Mouse (Mus musculus) hindbrain, embryonic 16.5 days (tissue): ENCODE results near the gene Trp53inp2. TPM values are rescaled to one million over a fixed set of nuclear protein-coding genes. Genes with fewer than 3 reads are reported as not detected.

Source experiments
- ATAC-seq: fragments of 200-750 bp; cut with Nextera tagmentation; 2 replicates; pipeline ENCODE4 v1.8.0; 2017; ENCODE audit warnings: moderate TSS enrichment, moderate library complexity
- H3K27ac ChIP-seq: fragments of 300-500 bp; sonication (generic); 2 replicates; pipeline ENCODE4 v1.5.1; 2014; ENCODE audit warnings: low read depth, mild to moderate bottlenecking, control low read depth, low read length, moderate library complexity
- H3K27me3 ChIP-seq: fragments of 300-500 bp; sonication (generic); replicated peaks from 2 replicates; pipeline ENCODE4 v1.6.1; 2014; ENCODE audit warnings: low read length; ENCODE audit not compliant: control insufficient read depth, insufficient read depth
- H3K36me3 ChIP-seq: fragments of 300-500 bp; sonication (generic); 2 replicates; pipeline ENCODE4 v1.6.1; 2014; ENCODE audit warnings: mild to moderate bottlenecking, low read length, moderate library complexity, mixed read lengths; ENCODE audit not compliant: control insufficient read depth, insufficient read depth
- H3K4me1 ChIP-seq: fragments of 300-500 bp; sonication (generic); 2 replicates; pipeline ENCODE4 v1.6.1; 2014; ENCODE audit warnings: low read depth, low read length; ENCODE audit not compliant: control insufficient read depth, insufficient read depth
- H3K4me2 ChIP-seq: fragments of 300-500 bp; sonication (generic); 2 replicates; pipeline ENCODE4 v1.6.1; 2014; ENCODE audit warnings: mild to moderate bottlenecking, low read length, control low read depth, moderate library complexity
- H3K4me3 ChIP-seq: fragments of 300-500 bp; sonication (generic); 2 replicates; pipeline ENCODE4 v1.5.1; 2014; ENCODE audit warnings: mild to moderate bottlenecking, low read length, control low read depth, moderate library complexity
- H3K9ac ChIP-seq: fragments of 300-500 bp; sonication (generic); 2 replicates; pipeline ENCODE4 v1.6.1; 2014; ENCODE audit warnings: low read depth, mild to moderate bottlenecking, control low read depth, low read length, moderate library complexity
- H3K9me3 ChIP-seq: fragments of 300-500 bp; sonication (generic); 2 replicates; pipeline ENCODE4 v1.6.1; 2014; ENCODE audit warnings: mild to moderate bottlenecking, low read length, moderate library complexity; ENCODE audit not compliant: control insufficient read depth
- WGBS: fragments of 180-500 bp; shearing (Covaris S2); extraction: QIAGEN DNeasy Blood & Tissue Kit; methylation state at CpG from one replicate; pipeline ENCODE4 v1.1.7; 2014; 5-methylcytosine and 5-hydroxymethylcytosine counted together
- polyA plus RNA-seq: library from polyadenylated mRNA; unstranded; fragments of >200 nt; fragmentation: Nextera tagmentation; extraction: Ambion mirVana; gene quantifications from 2 replicates; pipeline ENCODE4 v1.2.1, GENCODE M21; 2015

Gene Trp53inp2
- polyA plus RNA-seq, 1 experiment from 2014 or later, result 92.1 TPM

GRCm38 (mm10) chr2:155381643-155382331 lies 928 bp downstream of the Trp53inp2 start:
- WGBS, result under 1% methylated on average over 60 of the region's 68 CpGs
- Histone ChIP-seq H3K4me2 (peak overlapping the region; percentile 84), H3K4me1 (peaks cover 48% of the 10 kb centered on the region), H3K27me3 (no peaks in the 10 kb centered on the region), H3K9me3 (no peaks in the 10 kb centered on the region), H3K36me3 (peaks cover 3% of the 10 kb centered on the region; the same call in 1 of the 2 replicates), H3K4me3 (peak overlapping the region; percentile 64), H3K27ac (peak overlapping the region; percentile 99), H3K9ac (peak overlapping the region; percentile 94)
- ATAC-seq, result peak; percentile 94

GRCm38 (mm10) chr2:155382332-155382700 lies 1.5 kb downstream of the Trp53inp2 start:
- no peaks in the 10 kb centered on the region for H3K27me3 ChIP-seq
- peaks cover 3% of the 10 kb centered on the region; the same call in 1 of the 2 replicates for H3K36me3 ChIP-seq
- no peaks in the 10 kb centered on the region for H3K9me3 ChIP-seq
- peak overlapping the region; percentile 99 for H3K27ac ChIP-seq
- peak overlapping the region; percentile 64 for H3K4me3 ChIP-seq
- peak; percentile 41 for ATAC-seq
- peak overlapping the region; percentile 94 for H3K9ac ChIP-seq
- 15% methylated on average over 6 of the region's 6 CpGs for WGBS
- H3K4me2 ChIP-seq, result peak overlapping the region; percentile 67
- H3K4me1 ChIP-seq, result peaks cover 48% of the 10 kb centered on the region

- H3K27me3 ChIP-seq, result no peaks in the 10 kb centered on the region
- peak overlapping the region; percentile 99 for H3K27ac ChIP-seq
- peaks cover 6% of the 10 kb centered on the region; the same call in 1 of the 2 replicates for H3K36me3 ChIP-seq
- H3K9me3 ChIP-seq, result no peaks in the 10 kb centered on the region
- H3K4me2 ChIP-seq, result peak overlapping the region; percentile 67
- no peak for ATAC-seq
- peaks cover 48% of the 10 kb centered on the region for H3K4me1 ChIP-seq
- peak overlapping the region; percentile 64 for H3K4me3 ChIP-seq
- 73% methylated on average over 2 of the region's 2 CpGs for WGBS
- H3K9ac ChIP-seq, result peak overlapping the region; percentile 94
Measured at GRCm38 (mm10) chr2:155382791-155383438, 2.1 kb downstream of the Trp53inp2 start.

- ATAC-seq, result no peak
- H3K36me3 ChIP-seq, result peaks cover 14% of the 10 kb centered on the region; the same call in 1 of the 2 replicates
- no peak overlapping the region for H3K4me3 ChIP-seq
- H3K9me3 ChIP-seq, result no peaks in the 10 kb centered on the region
- no peaks in the 10 kb centered on the region for H3K27me3 ChIP-seq
- H3K4me1 ChIP-seq, result peaks cover 46% of the 10 kb centered on the region
- H3K4me2 ChIP-seq, result peak overlapping the region; percentile 4; the same call in 1 of the 2 replicates
- 20% methylated on average over 7 of the region's 7 CpGs for WGBS
- no peak overlapping the region for H3K9ac ChIP-seq
- H3K27ac ChIP-seq, result no peak overlapping the region
Measured at GRCm38 (mm10) chr2:155385090-155385489, 4.2 kb downstream of the Trp53inp2 start.

GRCm38 (mm10) chr2:155385731-155386533 lies 5.1 kb downstream of the Trp53inp2 start:
- Histone ChIP-seq H3K4me2 (0 out of 2 replicates have a peak overlapping the region, but pooled peaks have one; percentile 11), H3K9me3 (no peaks in the 10 kb centered on the region), H3K9ac (peak overlapping the region; percentile 29), H3K4me3 (no peak overlapping the region), H3K36me3 (peaks cover 14% of the 10 kb centered on the region; the same call in 1 of the 2 replicates), H3K27me3 (no peaks in the 10 kb centered on the region), H3K4me1 (peaks cover 38% of the 10 kb centered on the region), H3K27ac (no peak overlapping the region)
- no peak for ATAC-seq
- 37% methylated on average over 18 of the region's 18 CpGs for WGBS

- Histone ChIP-seq H3K36me3 (peaks cover 14% of the 10 kb centered on the region; the same call in 1 of the 2 replicates), H3K4me1 (peaks cover 37% of the 10 kb centered on the region), H3K27me3 (no peaks in the 10 kb centered on the region), H3K27ac (no peak overlapping the region), H3K9ac (peak overlapping the region; percentile 23; the same call in 1 of the 2 replicates), H3K4me2 (no peak overlapping the region), H3K4me3 (no peak overlapping the region), H3K9me3 (no peaks in the 10 kb centered on the region)
- 12% methylated on average over 26 of the region's 27 CpGs for WGBS
- no peak for ATAC-seq
Measured at GRCm38 (mm10) chr2:155386534-155386899, 5.7 kb downstream of the Trp53inp2 start.

- no peaks in the 10 kb centered on the region for H3K27me3 ChIP-seq
- H3K4me3 ChIP-seq, result no peak overlapping the region
- H3K36me3 ChIP-seq, result peaks cover 14% of the 10 kb centered on the region; the same call in 1 of the 2 replicates
- H3K4me2 ChIP-seq, result no peak overlapping the region
- no peaks in the 10 kb centered on the region for H3K9me3 ChIP-seq
- H3K9ac ChIP-seq, result no peak overlapping the region
- ATAC-seq, result no peak
- WGBS, result 72% methylated on average over 4 of the region's 4 CpGs
- peaks cover 37% of the 10 kb centered on the region for H3K4me1 ChIP-seq
- H3K27ac ChIP-seq, result no peak overlapping the region
Measured at GRCm38 (mm10) chr2:155387052-155387451, 6.2 kb downstream of the Trp53inp2 start.

GRCm38 (mm10) chr2:155388573-155388972 lies 7.7 kb downstream of the Trp53inp2 start:
- Histone ChIP-seq H3K27ac (no peak overlapping the region), H3K9ac (no peak overlapping the region), H3K4me1 (peaks cover 27% of the 10 kb centered on the region), H3K4me2 (no peak overlapping the region), H3K27me3 (no peaks in the 10 kb centered on the region), H3K9me3 (no peaks in the 10 kb centered on the region), H3K36me3 (peaks cover 14% of the 10 kb centered on the region; the same call in 1 of the 2 replicates), H3K4me3 (no peak overlapping the region)
- WGBS, result 89% methylated on average over 2 of the region's 2 CpGs
- ATAC-seq, result no peak
